Mouse (Mus musculus): ENCODE results near the gene Pde11a. TPM values are rescaled to one million over a fixed set of nuclear protein-coding genes. Genes with fewer than 3 reads are reported as not detected.

Gene Pde11a
- polyA plus RNA-seq, 1 experiment from 2014 or later = 0.28 TPM

DNA sequence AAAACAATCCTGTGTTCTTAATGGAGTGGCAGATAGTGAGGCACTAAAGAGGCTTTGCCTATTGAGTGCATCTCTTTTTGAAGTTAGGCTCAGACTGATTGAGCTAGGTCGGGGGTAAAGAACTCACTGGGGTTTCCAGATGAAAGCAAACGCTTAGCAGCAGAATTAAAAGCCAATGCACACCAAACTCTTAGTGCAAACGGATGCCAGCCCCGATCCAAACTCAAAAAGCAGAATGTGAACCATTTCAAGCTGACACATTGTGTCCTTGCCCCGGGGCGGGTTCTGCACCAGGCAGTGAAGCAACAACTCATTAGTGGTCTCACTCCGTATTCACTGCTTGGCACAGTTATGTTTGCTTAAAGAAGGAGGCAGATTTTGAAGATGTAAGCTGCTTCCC lies 321.7 kb downstream of the Pde11a start:
- no peak overlapping the region for H3K4me2 ChIP-seq
- DNase-seq = peak; percentile 23
- no peaks in the 10 kb centered on the region for H3K36me3 ChIP-seq (ENCODE audit: insufficient read depth)
- H3K27ac ChIP-seq (ENCODE audit: low read depth) = no peak overlapping the region
- TF ChIP-seq CTCF (IDR thresholded peaks at IDR 0.05; ENCODE audit: low read depth) = no peak
- ATAC-seq (ENCODE audit: insufficient read depth) = no peak
- H3K9me3 ChIP-seq (ENCODE audit: low read depth, low read length) = no peaks in the 10 kb centered on the region
- WGBS = 9% methylated on average over 7 of the region's 7 CpGs
- H3K4me3 ChIP-seq (ENCODE audit: low read depth, low read length) = no peak overlapping the region
- no peaks in the 10 kb centered on the region for H3K27me3 ChIP-seq (ENCODE audit: insufficient read depth, low read length)
- no peaks in the 10 kb centered on the region for H3K4me1 ChIP-seq (ENCODE audit: insufficient read depth)
- no peak overlapping the region for H3K9ac ChIP-seq

DNA sequence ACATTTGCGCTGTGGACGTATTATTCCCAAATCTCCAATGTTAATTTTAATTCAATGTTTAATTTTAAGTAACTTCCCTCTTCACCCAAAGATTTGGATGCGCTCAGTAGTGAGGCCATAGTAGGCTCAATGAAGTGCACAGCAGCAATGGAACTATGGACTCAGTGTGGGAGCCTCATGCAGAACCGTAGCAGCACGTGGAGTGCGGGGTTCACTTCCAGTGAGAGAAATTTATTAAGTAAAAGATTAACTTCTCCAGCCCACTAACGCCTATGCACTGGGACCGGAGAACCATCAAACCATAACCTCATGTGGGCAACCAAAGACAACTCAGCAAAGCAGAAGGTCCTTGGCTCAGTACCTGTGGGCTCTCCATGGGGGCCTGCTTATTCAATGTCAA lies 322.4 kb downstream of the Pde11a start:
- no peaks in the 10 kb centered on the region for H3K9me3 ChIP-seq (ENCODE audit: low read depth, low read length)
- no peak overlapping the region for H3K9ac ChIP-seq
- no peak for TF ChIP-seq CTCF (IDR thresholded peaks at IDR 0.05; ENCODE audit: low read depth)
- H3K27ac ChIP-seq (ENCODE audit: low read depth) = no peak overlapping the region
- H3K36me3 ChIP-seq (ENCODE audit: insufficient read depth) = no peaks in the 10 kb centered on the region
- no peaks in the 10 kb centered on the region for H3K27me3 ChIP-seq (ENCODE audit: insufficient read depth, low read length)
- DNase-seq = no peak
- H3K4me1 ChIP-seq (ENCODE audit: insufficient read depth) = no peaks in the 10 kb centered on the region
- H3K4me3 ChIP-seq (ENCODE audit: low read depth, low read length) = no peak overlapping the region
- H3K4me2 ChIP-seq = no peak overlapping the region
- 78% methylated on average over 8 of the region's 8 CpGs for WGBS
- no peak for ATAC-seq (ENCODE audit: insufficient read depth)

DNA sequence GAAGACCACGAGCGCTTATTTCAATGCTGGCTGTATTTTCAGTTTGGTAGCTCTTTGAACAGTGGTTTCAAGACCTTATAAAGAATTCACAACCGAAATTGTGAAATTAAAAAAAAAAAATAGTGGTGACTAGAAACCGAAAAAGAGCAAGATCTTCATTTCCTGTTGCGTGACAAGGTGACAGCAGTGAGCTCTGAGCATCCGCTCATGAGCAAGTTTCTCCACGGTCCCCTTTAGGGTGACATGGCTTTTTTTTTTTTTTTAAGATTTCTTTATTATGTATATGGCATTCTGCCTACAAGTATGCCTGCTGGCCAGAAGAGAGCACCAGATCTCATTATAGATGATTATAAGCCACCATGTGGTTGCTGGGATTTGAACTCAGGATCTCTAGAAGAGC lies 323.1 kb downstream of the Pde11a start:
- no peak for ATAC-seq (ENCODE audit: insufficient read depth)
- 87% methylated on average over 7 of the region's 7 CpGs for WGBS
- no peak for TF ChIP-seq CTCF (IDR thresholded peaks at IDR 0.05; ENCODE audit: low read depth)

DNA sequence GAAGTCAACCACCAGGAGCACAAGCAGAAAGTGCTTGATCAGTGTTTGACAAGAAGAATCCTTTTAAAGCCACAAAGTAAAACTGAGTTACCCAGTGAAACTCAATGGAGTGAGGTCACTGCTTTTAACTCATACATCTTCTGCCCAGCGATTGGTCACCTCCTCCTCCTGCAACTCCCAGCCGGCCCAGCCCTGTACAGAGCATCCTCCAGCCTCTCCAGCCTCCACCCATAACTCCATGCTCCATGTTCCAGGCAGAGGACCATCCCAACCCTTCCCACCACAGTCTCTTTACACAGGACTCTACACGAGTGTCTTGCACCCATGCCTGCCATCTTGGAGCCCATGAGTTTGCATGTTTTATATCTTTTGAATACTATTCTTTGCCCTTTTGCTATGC lies 323.9 kb downstream of the Pde11a start:
- no peak overlapping the region for H3K4me2 ChIP-seq
- no peaks in the 10 kb centered on the region for H3K27me3 ChIP-seq (ENCODE audit: insufficient read depth, low read length)
- ATAC-seq (ENCODE audit: insufficient read depth) = no peak
- H3K4me3 ChIP-seq (ENCODE audit: low read depth, low read length) = no peak overlapping the region
- no peak overlapping the region for H3K27ac ChIP-seq (ENCODE audit: low read depth)
- no peak overlapping the region for H3K9ac ChIP-seq
- no peak for TF ChIP-seq CTCF (IDR thresholded peaks at IDR 0.05; ENCODE audit: low read depth)
- no peaks in the 10 kb centered on the region for H3K36me3 ChIP-seq (ENCODE audit: insufficient read depth)
- DNase-seq = no peak
- WGBS = 74% methylated on average over 3 of the region's 3 CpGs
- no peaks in the 10 kb centered on the region for H3K9me3 ChIP-seq (ENCODE audit: low read depth, low read length)
- H3K4me1 ChIP-seq (ENCODE audit: insufficient read depth) = no peaks in the 10 kb centered on the region

More for the DNA sequence above, 323.1 kb downstream of the Pde11a start:
- DNase-seq = no peak
- H3K27me3 ChIP-seq (ENCODE audit: insufficient read depth, low read length) = no peaks in the 10 kb centered on the region
- H3K36me3 ChIP-seq (ENCODE audit: insufficient read depth) = no peaks in the 10 kb centered on the region
- H3K9ac ChIP-seq = no peak overlapping the region
- H3K4me1 ChIP-seq (ENCODE audit: insufficient read depth) = no peaks in the 10 kb centered on the region
- no peaks in the 10 kb centered on the region for H3K9me3 ChIP-seq (ENCODE audit: low read depth, low read length)
- H3K4me3 ChIP-seq (ENCODE audit: low read depth, low read length) = no peak overlapping the region
- no peak overlapping the region for H3K4me2 ChIP-seq
- no peak overlapping the region for H3K27ac ChIP-seq (ENCODE audit: low read depth)

- H3K9me3 ChIP-seq (ENCODE audit: low read depth, low read length) = no peaks in the 10 kb centered on the region
- no peak overlapping the region for H3K4me2 ChIP-seq
- WGBS = 10% methylated on average over 4 of the region's 4 CpGs
- no peak for ATAC-seq (ENCODE audit: insufficient read depth)
- TF ChIP-seq CTCF (IDR thresholded peaks at IDR 0.05; ENCODE audit: low read depth) = no peak
- no peaks in the 10 kb centered on the region for H3K27me3 ChIP-seq (ENCODE audit: insufficient read depth, low read length)
- H3K9ac ChIP-seq = no peak overlapping the region
- no peak overlapping the region for H3K27ac ChIP-seq (ENCODE audit: low read depth)
- no peaks in the 10 kb centered on the region for H3K4me1 ChIP-seq (ENCODE audit: insufficient read depth)
- no peaks in the 10 kb centered on the region for H3K36me3 ChIP-seq (ENCODE audit: insufficient read depth)
- H3K4me3 ChIP-seq (ENCODE audit: low read depth, low read length) = no peak overlapping the region
- DNase-seq = no peak
Observed at GRCm38 (mm10) chr2:76006194-76006593, 332.4 kb downstream of the Pde11a start.

- no peaks in the 10 kb centered on the region for H3K36me3 ChIP-seq (ENCODE audit: insufficient read depth)
Observed at GRCm38 (mm10) chr2:76002899-76003298, 335.7 kb downstream of the Pde11a start.

GRCm38 (mm10) chr2:76001392-76001791 lies 337.2 kb downstream of the Pde11a start:
- ATAC-seq (ENCODE audit: insufficient read depth) = peak; percentile 37; the same call in 1 of the 2 replicates
- Histone ChIP-seq H3K4me1 (ENCODE audit: insufficient read depth) (peaks cover 11% of the 10 kb centered on the region; the same call in 1 of the 2 replicates), H3K9ac (no peak overlapping the region), H3K36me3 (ENCODE audit: insufficient read depth) (no peaks in the 10 kb centered on the region), H3K9me3 (ENCODE audit: low read depth, low read length) (no peaks in the 10 kb centered on the region), H3K4me3 (ENCODE audit: low read depth, low read length) (no peak overlapping the region), H3K4me2 (no peak overlapping the region), H3K27ac (ENCODE audit: low read depth) (no peak overlapping the region), H3K27me3 (ENCODE audit: insufficient read depth, low read length) (no peaks in the 10 kb centered on the region)
- WGBS = 40% methylated on average over 8 of the region's 8 CpGs
- DNase-seq = peak; percentile 76
- TF ChIP-seq CTCF (IDR thresholded peaks at IDR 0.05; ENCODE audit: low read depth) = peak; percentile 72

More at GRCm38 (mm10) chr2:76002899-76003298, 335.7 kb downstream of the Pde11a start:
- H3K4me1 ChIP-seq (ENCODE audit: insufficient read depth) = peaks cover 8% of the 10 kb centered on the region; the same call in 1 of the 2 replicates
- no peak overlapping the region for H3K4me2 ChIP-seq
- no peak for ATAC-seq (ENCODE audit: insufficient read depth)
- WGBS = 26% methylated on average over 9 of the region's 9 CpGs
- H3K27me3 ChIP-seq (ENCODE audit: insufficient read depth, low read length) = no peaks in the 10 kb centered on the region
- no peaks in the 10 kb centered on the region for H3K9me3 ChIP-seq (ENCODE audit: low read depth, low read length)
- DNase-seq = no peak
- no peak overlapping the region for H3K27ac ChIP-seq (ENCODE audit: low read depth)
- H3K9ac ChIP-seq = no peak overlapping the region
- H3K4me3 ChIP-seq (ENCODE audit: low read depth, low read length) = no peak overlapping the region
- TF ChIP-seq CTCF (IDR thresholded peaks at IDR 0.05; ENCODE audit: low read depth) = no peak

GRCm38 (mm10) chr2:75999636-76000035 lies 338.9 kb downstream of the Pde11a start:
- no peak overlapping the region for H3K4me2 ChIP-seq
- TF ChIP-seq CTCF (IDR thresholded peaks at IDR 0.05; ENCODE audit: low read depth) = no peak
- no peak overlapping the region for H3K27ac ChIP-seq (ENCODE audit: low read depth)
- no peak overlapping the region for H3K4me3 ChIP-seq (ENCODE audit: low read depth, low read length)
- H3K36me3 ChIP-seq (ENCODE audit: insufficient read depth) = no peaks in the 10 kb centered on the region
- DNase-seq = no peak
- no peaks in the 10 kb centered on the region for H3K9me3 ChIP-seq (ENCODE audit: low read depth, low read length)
- peaks cover 11% of the 10 kb centered on the region; the same call in 1 of the 2 replicates for H3K4me1 ChIP-seq (ENCODE audit: insufficient read depth)
- WGBS = 31% methylated on average over 12 of the region's 12 CpGs
- H3K27me3 ChIP-seq (ENCODE audit: insufficient read depth, low read length) = no peaks in the 10 kb centered on the region
- no peak for ATAC-seq (ENCODE audit: insufficient read depth)
- no peak overlapping the region for H3K9ac ChIP-seq
